Mouse (Mus musculus) embryonic facial prominence, embryonic 15.5 days (tissue): ENCODE results near the gene Ank3. TPM values are rescaled to one million over a fixed set of nuclear protein-coding genes. Genes with fewer than 3 reads are reported as not detected.
A peak's percentile ranks its signal among the peaks of the same experiment; 100 is the strongest.

ENCODE experiments used
- ATAC-seq: fragments of 200-750 bp; cut with Nextera tagmentation; 2 replicates; pipeline ENCODE4 v1.8.0; 2017; ENCODE audit warnings: low read depth, moderate TSS enrichment; ENCODE audit not compliant: insufficient number of reproducible peaks, low FRiP score, low TSS enrichment
- H3K27ac ChIP-seq: fragments of 300-500 bp; sonication (generic); replicated peaks from 2 replicates; pipeline ENCODE4 v1.5.1; 2015; ENCODE audit warnings: mild to moderate bottlenecking, inconsistent platforms
- H3K27me3 ChIP-seq: fragments of 300-500 bp; sonication (generic); 2 replicates; pipeline ENCODE4 v1.6.1; 2015; ENCODE audit warnings: inconsistent platforms
- H3K36me3 ChIP-seq: fragments of 300-500 bp; sonication (generic); 2 replicates; pipeline ENCODE4 v1.6.1; 2015; ENCODE audit warnings: mild to moderate bottlenecking, inconsistent platforms
- H3K4me1 ChIP-seq: fragments of 300-500 bp; sonication (generic); 2 replicates; pipeline ENCODE4 v1.6.1; 2015; ENCODE audit warnings: inconsistent platforms
- H3K4me2 ChIP-seq: fragments of 300-500 bp; sonication (generic); replicated peaks from 2 replicates; pipeline ENCODE4 v1.6.1; 2015; ENCODE audit warnings: mild to moderate bottlenecking, inconsistent platforms
- H3K4me3 ChIP-seq: fragments of 300-500 bp; sonication (generic); replicated peaks from 2 replicates; pipeline ENCODE4 v1.5.1; 2015; ENCODE audit warnings: mild to moderate bottlenecking, inconsistent platforms
- H3K9ac ChIP-seq: fragments of 300-500 bp; sonication (generic); 2 replicates; pipeline ENCODE4 v1.6.1; 2015; ENCODE audit warnings: inconsistent platforms
- H3K9me3 ChIP-seq: fragments of 300-500 bp; sonication (generic); replicated peaks from 2 replicates; pipeline ENCODE4 v1.6.1; 2016; ENCODE audit warnings: inconsistent platforms
- WGBS: fragments of 180-500 bp; shearing (Covaris S2); methylation state at CpG from one replicate; pipeline ENCODE4 v1.1.7; 2015; 5-methylcytosine and 5-hydroxymethylcytosine counted together
- polyA plus RNA-seq: library from polyadenylated mRNA; unstranded; fragments of >200 nt; fragmentation: Nextera tagmentation; extraction: Ambion mirVana; gene quantifications from 2 replicates; pipeline ENCODE4 v1.2.1, GENCODE M21; 2015

The Ank3 gene
- polyA plus RNA-seq, 1 experiment from 2014 or later = 24.3 TPM

DNA sequence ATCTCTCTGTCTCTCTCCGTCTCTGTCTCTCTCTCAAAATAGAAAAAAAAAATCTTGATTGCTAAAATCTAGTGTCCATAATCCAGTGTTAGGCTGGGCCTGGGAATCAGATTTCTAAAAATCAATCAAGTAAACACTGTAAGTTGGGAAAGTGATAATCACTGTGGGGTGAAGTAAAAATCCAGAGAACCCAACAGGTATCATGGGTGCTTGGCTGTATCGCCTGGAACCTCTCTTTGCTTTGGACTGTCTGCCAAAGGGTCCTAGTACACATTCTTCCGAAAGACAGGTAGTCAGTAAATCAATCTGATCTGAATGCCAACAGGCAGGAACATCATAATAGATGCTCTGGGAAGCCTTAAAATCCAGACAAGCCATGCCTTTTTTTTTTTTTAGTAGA lies 186.7 kb downstream of the Ank3 start:
- H3K4me2 ChIP-seq = no peak overlapping the region
- H3K9ac ChIP-seq = no peak overlapping the region
- no peaks in the 10 kb centered on the region for H3K9me3 ChIP-seq
- H3K36me3 ChIP-seq = no peaks in the 10 kb centered on the region
- 84% methylated on average over 3 of the region's 3 CpGs for WGBS
- peaks cover 9% of the 10 kb centered on the region for H3K4me1 ChIP-seq
- ATAC-seq = no peak
- no peak overlapping the region for H3K27ac ChIP-seq
- no peaks in the 10 kb centered on the region for H3K27me3 ChIP-seq
- H3K4me3 ChIP-seq = no peak overlapping the region

DNA sequence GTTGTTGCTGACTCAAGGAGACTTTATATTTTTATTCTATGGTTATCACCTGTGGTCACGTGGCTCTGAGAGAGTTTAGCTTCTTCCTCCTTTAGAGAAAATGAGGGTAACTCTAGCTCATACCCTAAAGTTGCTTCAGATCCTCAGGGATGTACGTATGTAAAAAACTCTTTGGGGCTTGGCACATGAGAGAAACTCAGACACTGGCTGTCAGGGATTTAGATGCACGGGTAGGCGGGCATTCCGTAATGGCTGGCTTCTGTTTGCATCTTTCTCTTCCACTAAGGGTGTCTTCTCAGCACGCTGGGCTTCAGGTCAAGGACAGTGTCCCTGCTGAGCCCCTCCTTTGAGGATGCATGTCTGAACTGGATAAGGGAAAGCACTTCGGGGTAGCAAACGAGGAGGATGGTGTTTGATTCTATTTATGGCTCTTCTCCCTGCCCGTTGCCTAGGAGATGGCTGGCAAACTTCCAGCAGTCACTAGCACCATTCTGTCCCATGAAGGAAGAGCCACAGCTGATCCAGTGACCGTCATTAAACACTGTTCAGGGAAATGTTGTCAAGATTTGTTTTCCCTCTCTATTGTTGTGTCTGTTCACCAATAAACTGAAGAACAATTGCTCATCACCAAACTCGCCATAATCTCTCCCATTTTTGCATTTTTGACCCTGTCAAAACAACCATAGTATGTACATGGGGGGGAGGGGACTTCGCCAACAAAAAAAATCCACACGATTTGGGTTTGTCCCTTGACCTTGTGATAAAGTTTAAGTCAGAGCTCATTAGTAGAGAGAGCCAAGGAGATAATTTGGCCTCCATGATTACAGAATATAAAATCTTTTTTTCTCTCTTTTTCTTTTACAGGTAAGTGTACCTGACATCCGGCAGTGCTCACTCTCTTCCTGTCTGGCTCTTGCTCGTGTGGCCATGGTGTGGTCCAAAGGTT lies 195.9 kb downstream of the Ank3 start:
- no peak overlapping the region for H3K4me2 ChIP-seq
- H3K27me3 ChIP-seq = no peaks in the 10 kb centered on the region
- H3K4me1 ChIP-seq = peaks cover 5% of the 10 kb centered on the region
- 51% methylated on average over 15 of the region's 15 CpGs for WGBS
- no peak overlapping the region for H3K27ac ChIP-seq
- no peaks in the 10 kb centered on the region for H3K36me3 ChIP-seq
- no peak overlapping the region for H3K4me3 ChIP-seq
- H3K9ac ChIP-seq = no peak overlapping the region
- ATAC-seq = no peak
- no peaks in the 10 kb centered on the region for H3K9me3 ChIP-seq

DNA sequence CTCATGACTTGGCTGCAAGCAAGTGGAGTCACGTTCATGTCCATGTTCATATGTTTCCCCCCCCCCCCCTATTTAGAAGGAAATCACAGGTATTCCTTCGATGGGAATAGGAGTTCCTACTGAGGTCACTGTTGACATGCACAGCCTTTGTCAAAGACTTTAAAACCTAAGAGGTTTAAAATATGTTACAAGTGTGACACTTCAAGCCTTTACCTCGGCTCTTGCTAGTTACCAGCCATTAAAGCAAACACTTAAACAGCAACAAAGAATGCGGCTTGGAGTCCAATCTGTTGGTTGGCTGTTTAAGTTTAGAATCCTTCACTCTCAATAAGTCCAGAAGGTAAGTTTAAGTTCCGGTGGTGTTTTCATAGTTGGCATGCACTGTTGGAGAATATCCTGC lies 196.9 kb downstream of the Ank3 start:
- H3K27me3 ChIP-seq = no peaks in the 10 kb centered on the region
- H3K4me3 ChIP-seq = no peak overlapping the region
- H3K9ac ChIP-seq = no peak overlapping the region
- WGBS = 82% methylated on average over 5 of the region's 5 CpGs
- H3K9me3 ChIP-seq = no peaks in the 10 kb centered on the region
- peaks cover 5% of the 10 kb centered on the region for H3K4me1 ChIP-seq
- no peaks in the 10 kb centered on the region for H3K36me3 ChIP-seq
- no peak overlapping the region for H3K27ac ChIP-seq
- H3K4me2 ChIP-seq = no peak overlapping the region
- ATAC-seq = no peak

DNA sequence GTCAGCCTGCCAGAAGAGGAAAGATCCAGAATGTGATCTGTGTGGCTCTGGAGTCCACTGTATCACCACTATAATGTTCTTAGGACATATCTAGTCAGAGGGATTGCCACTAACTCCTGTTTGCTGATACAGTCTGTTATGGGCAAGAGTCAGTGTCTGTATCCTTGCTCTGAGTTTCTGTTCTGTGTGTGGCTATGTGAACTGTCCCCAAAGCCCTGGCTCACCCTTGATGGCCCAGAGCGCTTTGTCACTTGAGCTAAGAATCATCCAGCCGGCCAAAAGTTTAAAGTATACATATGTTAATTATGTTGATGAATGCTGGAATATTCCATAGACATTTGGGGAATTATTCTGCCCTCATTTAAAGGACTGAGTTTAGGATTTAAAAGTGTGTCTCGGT lies 202.9 kb downstream of the Ank3 start:
- H3K27me3 ChIP-seq = no peaks in the 10 kb centered on the region
- 79% methylated on average over 3 of the region's 3 CpGs for WGBS
- no peak overlapping the region for H3K4me2 ChIP-seq
- H3K4me1 ChIP-seq = no peaks in the 10 kb centered on the region
- no peak for ATAC-seq
- no peak overlapping the region for H3K4me3 ChIP-seq
- no peak overlapping the region for H3K9ac ChIP-seq
- no peaks in the 10 kb centered on the region for H3K9me3 ChIP-seq
- H3K27ac ChIP-seq = no peak overlapping the region
- no peaks in the 10 kb centered on the region for H3K36me3 ChIP-seq

DNA sequence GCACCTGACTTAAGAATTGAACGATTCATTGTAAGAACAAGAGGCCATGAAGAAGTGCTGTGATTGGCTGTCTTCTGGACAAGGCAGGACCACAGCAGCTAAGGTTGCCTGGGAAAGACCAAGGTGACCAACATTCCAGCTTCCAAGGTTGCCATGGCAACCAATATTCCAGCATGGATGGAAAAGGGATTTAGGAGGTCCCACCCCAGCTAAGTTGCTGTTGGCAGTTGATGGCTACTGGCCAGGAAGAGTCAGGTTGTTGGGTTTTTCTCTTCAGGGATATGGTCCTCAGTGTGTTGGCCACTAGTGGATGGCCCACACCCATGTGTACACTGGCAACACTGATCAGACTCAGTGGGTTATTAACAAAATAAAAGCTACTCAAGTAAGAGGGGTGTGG lies 204.1 kb downstream of the Ank3 start:
- ATAC-seq = no peak
- H3K4me1 ChIP-seq = no peaks in the 10 kb centered on the region
- no peak overlapping the region for H3K27ac ChIP-seq
- no peaks in the 10 kb centered on the region for H3K36me3 ChIP-seq
- no peaks in the 10 kb centered on the region for H3K27me3 ChIP-seq
- H3K4me3 ChIP-seq = no peak overlapping the region
- H3K9ac ChIP-seq = no peak overlapping the region
- H3K4me2 ChIP-seq = no peak overlapping the region
- WGBS = 75% methylated on average over 1 of the region's 1 CpGs
- H3K9me3 ChIP-seq = no peaks in the 10 kb centered on the region

DNA sequence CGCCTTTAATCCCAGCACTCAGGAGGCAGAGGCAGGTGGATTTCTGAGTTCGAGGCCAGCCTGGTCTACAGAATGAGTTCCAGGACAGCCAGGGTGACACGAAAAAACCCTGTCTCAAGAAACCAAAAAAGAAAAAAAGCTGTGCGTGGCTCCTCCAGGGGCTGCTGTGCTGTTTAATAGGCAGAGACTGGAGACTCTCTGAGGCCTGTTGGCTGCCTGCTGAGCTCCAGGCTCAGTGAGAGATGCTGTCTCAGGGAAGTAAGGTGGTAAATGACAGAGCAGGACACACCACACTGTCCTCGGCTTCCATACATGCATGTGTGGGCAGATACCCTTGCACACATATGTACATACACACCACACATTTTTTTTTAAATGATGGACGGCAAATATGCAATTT lies 206.0 kb downstream of the Ank3 start:
- no peak for ATAC-seq
- Histone ChIP-seq H3K9me3 (no peaks in the 10 kb centered on the region), H3K36me3 (no peaks in the 10 kb centered on the region), H3K4me3 (no peak overlapping the region), H3K9ac (no peak overlapping the region), H3K27me3 (no peaks in the 10 kb centered on the region), H3K4me2 (no peak overlapping the region), H3K27ac (no peak overlapping the region), H3K4me1 (no peaks in the 10 kb centered on the region)
- WGBS = 73% methylated on average over 6 of the region's 6 CpGs

DNA sequence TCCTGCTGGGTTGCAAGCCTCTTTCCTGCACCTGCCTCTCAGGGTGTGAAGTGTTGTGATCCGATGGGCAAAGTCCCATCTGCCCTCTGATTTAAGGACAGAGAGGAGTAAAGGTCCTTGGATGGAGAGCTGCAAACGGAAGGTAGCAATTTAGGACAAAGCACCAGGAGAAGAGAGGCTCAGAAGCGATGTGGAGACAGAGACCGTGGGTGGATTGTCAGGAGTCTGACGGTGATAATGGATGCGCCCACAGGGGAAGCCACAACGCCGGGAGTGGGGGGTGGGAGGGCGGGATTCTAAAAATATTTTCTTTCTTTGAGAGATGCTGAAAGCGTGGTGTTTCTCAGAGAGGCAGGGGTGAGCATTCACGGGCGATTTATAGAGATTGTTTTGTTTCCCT lies 206.6 kb downstream of the Ank3 start:
- H3K9me3 ChIP-seq = no peaks in the 10 kb centered on the region
- no peak overlapping the region for H3K4me3 ChIP-seq
- H3K4me1 ChIP-seq = no peaks in the 10 kb centered on the region
- 38% methylated on average over 12 of the region's 12 CpGs for WGBS
- H3K27me3 ChIP-seq = no peaks in the 10 kb centered on the region
- H3K36me3 ChIP-seq = no peaks in the 10 kb centered on the region
- no peak overlapping the region for H3K27ac ChIP-seq
- H3K9ac ChIP-seq = no peak overlapping the region
- H3K4me2 ChIP-seq = no peak overlapping the region
- ATAC-seq = no peak

DNA sequence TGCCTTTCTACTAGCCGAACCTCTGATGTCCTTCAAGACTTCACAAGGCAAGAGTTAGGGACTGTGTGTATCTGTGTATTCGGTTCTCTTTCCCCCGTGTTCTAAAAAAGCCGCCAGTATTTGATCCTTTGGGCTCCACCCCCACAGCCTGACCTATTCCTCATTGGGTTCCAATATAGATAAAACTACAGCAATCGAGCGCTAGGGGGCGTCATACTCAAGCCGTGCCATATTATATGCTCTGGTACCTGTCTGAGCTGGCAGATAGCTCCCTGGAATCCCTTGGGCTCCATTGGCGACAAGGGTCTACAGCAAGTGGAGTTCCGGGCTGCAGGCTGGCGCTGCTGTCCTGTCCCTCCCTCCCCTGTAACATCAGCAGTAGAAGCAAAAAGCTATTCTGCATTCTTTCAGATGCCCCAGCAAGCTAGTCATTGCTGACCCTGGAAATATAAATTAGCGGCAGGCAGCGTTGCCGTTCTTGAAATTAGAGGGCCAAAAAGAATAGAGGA lies 209.1 kb downstream of the Ank3 start:
- no peaks in the 10 kb centered on the region for H3K9me3 ChIP-seq
- H3K9ac ChIP-seq = no peak overlapping the region
- no peak overlapping the region for H3K4me2 ChIP-seq
- no peaks in the 10 kb centered on the region for H3K27me3 ChIP-seq
- no peak overlapping the region for H3K27ac ChIP-seq
- H3K36me3 ChIP-seq = no peaks in the 10 kb centered on the region
- 64% methylated on average over 14 of the region's 14 CpGs for WGBS
- ATAC-seq = no peak
- H3K4me3 ChIP-seq = no peak overlapping the region
- peaks cover 9% of the 10 kb centered on the region for H3K4me1 ChIP-seq

DNA sequence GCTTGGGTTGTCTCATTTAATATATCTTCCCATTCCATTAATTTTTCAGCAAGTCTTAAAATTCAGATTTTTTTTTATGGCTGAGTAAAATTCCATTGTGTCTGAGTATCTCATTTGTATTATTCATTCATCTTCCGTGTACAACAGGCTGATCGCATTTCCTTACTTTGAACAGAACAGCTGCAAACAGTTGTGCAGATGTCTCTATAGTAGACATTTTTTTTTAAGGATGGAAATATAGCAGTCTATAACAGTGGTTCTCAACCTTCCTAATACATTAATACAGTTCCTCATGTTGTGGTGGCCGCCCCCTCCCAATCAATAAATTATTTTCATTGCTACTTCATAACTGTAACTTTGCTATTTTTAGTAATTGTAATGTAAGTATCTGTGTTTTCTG lies 212.7 kb downstream of the Ank3 start:
- Histone ChIP-seq H3K4me3 (no peak overlapping the region), H3K27me3 (no peaks in the 10 kb centered on the region), H3K27ac (no peak overlapping the region), H3K4me2 (no peak overlapping the region), H3K36me3 (no peaks in the 10 kb centered on the region), H3K9ac (no peak overlapping the region), H3K4me1 (peaks cover 9% of the 10 kb centered on the region), H3K9me3 (no peaks in the 10 kb centered on the region)
- ATAC-seq = no peak
- 45% methylated on average over 3 of the region's 3 CpGs for WGBS

DNA sequence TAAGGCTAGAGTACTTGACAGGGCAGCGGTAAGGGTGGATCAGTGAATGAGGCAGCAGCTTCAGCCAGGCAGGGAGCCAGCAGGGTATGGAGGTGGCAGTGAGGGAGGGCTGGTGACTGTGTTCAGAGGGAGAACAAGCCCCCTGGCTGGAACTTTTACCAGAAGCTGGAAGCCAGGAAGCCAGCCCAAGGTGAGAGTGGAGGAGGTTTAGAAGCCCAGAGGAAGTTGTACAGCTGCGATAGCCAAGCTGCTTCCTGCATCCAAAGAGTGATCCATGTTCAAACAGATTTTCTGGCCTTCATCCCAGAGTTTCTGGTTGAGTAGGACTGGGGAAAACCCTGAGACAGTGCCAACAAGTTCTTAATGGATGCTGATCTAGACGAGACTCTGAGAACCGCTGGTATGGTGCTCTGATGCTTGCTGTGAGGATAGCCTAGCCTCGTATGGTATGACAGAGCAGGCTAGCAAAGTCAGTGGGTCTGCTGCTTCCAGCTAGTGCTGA lies 213.3 kb downstream of the Ank3 start:
- WGBS = 33% methylated on average over 5 of the region's 5 CpGs
- H3K9me3 ChIP-seq = no peaks in the 10 kb centered on the region
- peaks cover 9% of the 10 kb centered on the region for H3K4me1 ChIP-seq
- no peak overlapping the region for H3K9ac ChIP-seq
- no peak overlapping the region for H3K4me2 ChIP-seq
- H3K36me3 ChIP-seq = no peaks in the 10 kb centered on the region
- H3K27me3 ChIP-seq = no peaks in the 10 kb centered on the region
- 0 out of 2 replicates have a peak, but pooled peaks have one; percentile 29 for ATAC-seq
- H3K4me3 ChIP-seq = no peak overlapping the region
- peak overlapping the region; percentile 49 for H3K27ac ChIP-seq

DNA sequence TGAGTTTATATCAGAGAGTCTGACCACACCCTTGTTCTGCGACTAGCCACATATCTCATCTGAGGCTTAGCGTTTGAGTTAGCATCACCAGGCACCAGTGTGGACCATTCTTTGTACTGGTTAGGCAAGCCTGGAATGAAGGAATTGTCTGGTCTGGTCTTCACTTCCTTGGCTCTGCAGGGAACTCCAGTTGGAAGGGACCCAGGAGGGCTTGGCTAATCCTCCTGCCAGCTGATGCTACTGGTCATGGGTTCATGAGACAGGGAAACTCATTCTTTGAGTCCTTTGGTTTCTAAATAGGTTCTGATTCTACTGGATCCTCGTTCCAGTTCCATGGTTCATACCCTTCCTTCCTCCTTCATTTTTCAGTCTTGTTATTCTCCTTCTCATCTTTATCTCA lies 218.4 kb downstream of the Ank3 start:
- Histone ChIP-seq H3K27me3 (no peaks in the 10 kb centered on the region), H3K27ac (no peak overlapping the region), H3K9ac (no peak overlapping the region), H3K9me3 (no peaks in the 10 kb centered on the region), H3K36me3 (no peaks in the 10 kb centered on the region), H3K4me2 (no peak overlapping the region), H3K4me1 (peaks cover 7% of the 10 kb centered on the region; the same call in 1 of the 2 replicates), H3K4me3 (no peak overlapping the region)
- 86% methylated on average over 3 of the region's 3 CpGs for WGBS
- no peak for ATAC-seq
